Mouse (Mus musculus) kidney, postnatal 25 days (tissue): ENCODE results near the gene Ctnnb1.

Experiments
- DNase-seq, 2 experiments: peaks; one replicate each; pipeline ENCODE4 v3.0.0; 2021; ENCODE audit warnings: mixed read lengths in 2 of 2

The Ctnnb1 gene

GRCm38 (mm10) chr9:120930021-120930420 lies 1.0 kb downstream of the Ctnnb1 start:
- no peak for DNase-seq

- no peak for DNase-seq
Measured at GRCm38 (mm10) chr9:120930811-120931210, 1.8 kb downstream of the Ctnnb1 start.

DNA sequence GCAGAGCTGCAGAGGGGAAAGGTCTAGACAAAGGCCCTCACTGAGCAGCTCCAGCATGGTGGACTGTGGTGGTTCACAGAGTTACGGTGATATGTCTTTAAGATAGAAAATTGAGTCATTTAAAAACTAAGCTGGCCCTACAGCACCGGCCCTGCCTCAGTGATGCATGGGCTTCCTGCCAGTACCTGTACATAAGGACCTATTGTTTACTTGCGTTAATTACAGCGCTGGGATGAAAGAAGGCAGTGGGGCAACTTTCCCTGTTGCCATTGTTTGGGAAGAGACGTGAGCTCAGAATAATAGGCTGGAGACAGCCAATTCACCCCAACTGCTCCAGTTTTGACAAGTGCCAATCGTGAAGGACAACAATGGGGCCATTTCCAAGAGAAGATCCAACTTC lies 3.4 kb downstream of the Ctnnb1 start:
- DNase-seq = no peak

DNA sequence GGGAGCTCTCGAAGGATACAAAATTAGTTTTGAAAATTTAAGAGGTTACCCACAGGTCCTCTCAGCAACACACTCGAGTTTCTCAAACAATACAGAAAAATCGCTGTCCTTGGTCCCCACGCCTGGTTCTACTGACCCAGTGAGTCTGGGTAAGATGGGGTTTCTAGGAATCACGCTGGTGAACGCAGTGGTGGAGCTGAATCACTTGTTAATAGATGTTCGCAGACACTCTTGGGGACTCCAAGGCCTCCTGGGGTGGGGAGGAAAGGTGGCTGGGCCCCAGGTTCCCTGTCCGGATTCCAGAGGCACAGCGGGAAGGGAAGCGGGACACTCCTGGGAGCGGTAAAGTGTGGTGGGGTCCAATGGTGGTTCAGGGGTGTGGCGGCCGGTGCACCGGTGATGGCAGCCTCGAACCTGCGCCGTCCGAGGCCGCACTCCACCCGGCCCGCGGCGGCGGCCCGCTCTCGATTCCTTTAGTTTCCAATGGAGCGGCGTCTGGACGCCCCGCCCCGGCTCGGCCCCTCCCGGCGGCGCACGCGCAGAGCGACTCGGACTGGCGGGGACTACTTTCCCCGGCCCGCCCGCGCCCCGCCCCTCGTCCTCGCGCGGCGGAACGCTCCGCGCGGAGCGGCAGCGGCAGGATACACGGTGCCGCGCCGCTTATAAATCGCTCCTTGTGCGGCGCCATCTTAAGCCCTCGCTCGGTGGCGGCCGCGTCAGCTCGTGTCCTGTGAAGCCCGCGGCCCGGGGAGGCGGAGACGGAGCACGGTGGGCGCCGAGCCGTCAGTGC lies 4.0 kb downstream of the Ctnnb1 start:
- peak; percentile 95 to 98 for DNase-seq

- DNase-seq = no peak
Measured at GRCm38 (mm10) chr9:120933587-120933885, 4.5 kb downstream of the Ctnnb1 start.

DNA sequence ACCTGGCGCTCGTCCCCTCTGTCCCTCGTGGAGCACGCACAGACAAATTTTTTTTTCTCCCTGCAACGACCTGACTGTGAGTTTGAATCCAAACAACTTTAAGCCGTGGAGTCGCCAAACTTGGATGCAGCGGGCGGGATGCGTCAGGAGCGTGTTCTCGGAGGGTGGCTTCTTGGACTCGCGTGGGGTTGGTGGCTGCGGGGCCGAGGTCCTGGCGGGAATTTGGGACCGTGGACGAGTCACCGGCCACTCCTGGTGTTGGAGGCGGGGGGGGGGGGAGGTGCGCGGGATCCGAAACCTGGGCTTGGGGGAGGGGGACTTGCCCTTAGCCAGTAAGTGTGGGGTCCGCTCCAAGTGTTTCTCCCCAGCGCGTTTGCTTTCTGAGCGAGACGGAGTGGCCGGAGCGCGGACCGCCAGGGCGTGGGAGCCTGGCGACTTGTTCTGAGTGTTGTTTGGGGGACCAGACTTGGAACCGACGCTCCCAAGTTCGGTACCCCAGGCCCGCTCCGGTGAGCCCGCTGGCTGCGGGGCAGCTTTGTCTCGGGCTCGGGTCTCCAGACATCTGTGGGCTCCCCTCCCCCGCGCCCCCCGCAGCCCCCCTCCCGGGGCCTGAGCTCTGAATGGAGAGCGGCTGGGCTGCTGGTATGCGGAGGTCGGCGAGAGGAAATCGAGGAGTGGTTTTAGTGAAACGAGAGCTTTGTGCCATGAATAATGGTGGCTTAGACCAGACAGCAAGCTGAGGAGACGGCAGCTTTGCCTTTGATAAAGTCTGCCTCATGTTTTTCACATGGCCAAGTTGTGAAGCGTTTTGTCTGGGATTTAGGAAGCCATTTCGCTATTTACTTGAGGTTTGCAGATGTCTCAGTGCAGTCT lies 5.1 kb downstream of the Ctnnb1 start:
- DNase-seq = peak; percentile 45 to 60

DNA sequence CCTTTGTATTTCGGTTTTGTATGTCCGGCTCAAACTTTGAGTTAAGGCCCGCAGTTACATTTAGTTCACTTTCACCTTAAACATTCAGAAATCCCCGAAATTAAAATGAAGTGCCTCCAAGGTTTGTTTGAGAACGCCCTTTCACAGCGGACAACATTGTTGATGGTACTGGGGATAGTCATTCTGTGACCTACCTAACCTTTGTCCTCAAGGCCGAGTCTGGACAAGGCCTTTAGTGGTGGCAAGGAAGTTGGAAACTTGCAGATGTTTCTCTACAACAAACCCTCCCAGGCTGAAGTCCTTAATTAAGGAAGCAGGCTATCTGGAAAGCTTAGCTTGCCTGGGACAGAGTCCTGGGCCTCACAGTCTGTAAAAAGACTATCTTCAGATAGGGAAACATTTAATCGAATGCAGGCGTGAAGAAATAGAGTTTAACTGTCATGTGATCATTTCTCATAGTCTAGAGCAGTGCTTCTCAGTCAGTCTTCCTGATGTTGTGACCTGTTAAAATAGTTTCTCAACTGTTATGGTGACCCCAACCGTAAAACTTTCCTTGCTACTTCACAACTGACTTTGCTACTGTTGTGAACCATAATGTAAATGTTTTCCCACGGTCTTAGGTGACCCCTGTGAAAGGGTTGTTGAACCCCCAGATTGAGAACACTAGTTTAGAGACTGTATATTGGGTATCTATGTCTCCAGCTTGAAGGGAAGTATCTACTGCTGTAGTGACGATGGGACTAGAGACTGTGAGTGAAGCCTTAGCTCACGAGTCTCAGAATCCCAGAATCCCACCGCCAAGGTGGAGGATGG lies 6.0 kb downstream of the Ctnnb1 start:
- peak; percentile 38 to 53 for DNase-seq

GRCm38 (mm10) chr9:120935634-120935922 lies 6.6 kb downstream of the Ctnnb1 start:
- no peak for DNase-seq

GRCm38 (mm10) chr9:120936351-120936750 lies 7.3 kb downstream of the Ctnnb1 start:
- peak; percentile 69 to 85 for DNase-seq

GRCm38 (mm10) chr9:120940858-120941257 lies 11.8 kb downstream of the Ctnnb1 start:
- no peak for DNase-seq

DNA sequence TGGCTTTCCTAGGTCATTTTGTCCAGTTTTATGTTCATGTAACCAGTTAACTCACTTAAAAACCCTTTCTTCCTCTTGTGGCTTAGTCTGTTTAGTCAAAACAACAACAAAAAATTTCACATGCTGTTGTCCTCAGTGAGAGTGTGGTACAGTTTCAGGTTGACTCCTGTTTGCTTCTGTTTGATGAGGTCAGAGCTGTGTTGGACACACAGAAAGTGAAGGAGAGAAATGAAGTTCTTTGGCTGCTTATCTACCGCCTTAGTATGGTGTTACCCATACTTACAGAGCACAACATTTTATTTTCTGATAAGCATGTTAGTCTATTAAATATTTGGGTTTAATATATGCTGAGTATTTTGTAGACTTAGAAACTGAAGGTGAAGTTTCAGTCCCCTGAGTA lies 14.7 kb downstream of the Ctnnb1 start:
- DNase-seq = no peak

- no peak for DNase-seq
Measured at GRCm38 (mm10) chr9:120944211-120944610, 15.2 kb downstream of the Ctnnb1 start.

- no peak for DNase-seq
Measured at GRCm38 (mm10) chr9:120946131-120946530, 17.1 kb downstream of the Ctnnb1 start.

- DNase-seq = no peak
Measured at GRCm38 (mm10) chr9:120948832-120949231, 19.8 kb downstream of the Ctnnb1 start.

- DNase-seq = no peak
Measured at GRCm38 (mm10) chr9:120950761-120951160, 21.7 kb downstream of the Ctnnb1 start.

GRCm38 (mm10) chr9:120951947-120952346 lies 22.9 kb downstream of the Ctnnb1 start:
- no peak for DNase-seq

- DNase-seq = no peak
Measured at GRCm38 (mm10) chr9:120958051-120958450, 29.0 kb downstream of the Ctnnb1 start.

DNA sequence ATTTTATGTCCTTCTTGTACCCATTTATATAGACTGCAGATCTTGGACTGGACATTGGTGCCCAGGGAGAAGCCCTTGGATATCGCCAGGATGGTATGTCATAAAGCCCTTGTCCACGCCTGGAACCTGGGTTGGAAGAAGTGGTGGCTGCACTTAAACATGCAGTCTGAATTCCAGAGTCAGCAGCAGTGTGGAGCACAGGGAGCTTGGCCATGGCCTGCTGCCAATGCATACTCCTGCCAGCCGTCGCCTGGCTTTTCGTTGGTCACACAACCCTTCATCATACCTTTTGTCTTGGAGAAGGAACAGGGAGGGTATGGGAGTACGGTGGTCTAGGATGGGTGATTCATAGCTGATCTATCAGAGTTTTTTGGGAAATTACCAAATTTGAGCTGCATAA lies 29.5 kb downstream of the Ctnnb1 start:
- peak; percentile 47 to 51 for DNase-seq

- no peak for DNase-seq
Measured at GRCm38 (mm10) chr9:120959225-120959624, 30.2 kb downstream of the Ctnnb1 start.

- DNase-seq = no peak
Measured at GRCm38 (mm10) chr9:120960611-120961010, 31.6 kb downstream of the Ctnnb1 start.

- DNase-seq = no peak
Measured at GRCm38 (mm10) chr9:120961466-120961865, 32.5 kb downstream of the Ctnnb1 start.

DNA sequence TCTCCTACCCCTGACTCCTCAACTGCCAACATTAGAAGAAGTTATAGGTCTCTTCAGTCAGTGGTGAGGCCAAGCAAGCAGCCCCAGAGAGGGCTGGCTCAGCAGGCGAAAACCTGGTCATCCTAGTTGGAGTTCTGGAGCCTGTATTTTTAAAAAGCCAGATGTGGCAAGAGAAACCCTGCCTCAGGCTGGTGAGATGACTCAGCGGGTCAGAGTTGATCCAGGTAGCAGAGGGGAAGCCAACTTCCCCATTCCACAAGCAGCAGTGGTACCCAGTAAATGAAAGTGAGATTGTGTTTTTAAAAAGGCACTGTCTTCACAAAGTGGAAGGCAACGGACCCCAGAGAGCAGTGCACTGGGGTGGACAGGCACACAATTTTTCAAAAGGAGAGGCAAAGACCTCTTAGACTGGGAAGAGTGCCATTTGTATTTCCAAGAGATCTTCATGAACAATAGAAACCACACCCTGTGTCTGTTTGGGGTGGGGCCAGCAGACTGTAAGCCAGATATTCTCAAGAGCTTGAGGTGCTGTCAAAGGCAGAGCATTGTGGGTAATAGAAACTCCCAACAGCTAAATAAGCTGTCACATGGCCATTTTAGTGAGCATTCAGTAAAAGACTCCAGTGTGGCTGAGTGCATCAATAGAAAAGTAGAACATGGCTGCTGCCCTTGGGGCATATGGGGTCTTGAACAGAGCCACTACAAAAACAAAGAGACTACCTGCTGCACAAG lies 33.1 kb downstream of the Ctnnb1 start:
- peak; percentile 77 to 83 for DNase-seq

DNA sequence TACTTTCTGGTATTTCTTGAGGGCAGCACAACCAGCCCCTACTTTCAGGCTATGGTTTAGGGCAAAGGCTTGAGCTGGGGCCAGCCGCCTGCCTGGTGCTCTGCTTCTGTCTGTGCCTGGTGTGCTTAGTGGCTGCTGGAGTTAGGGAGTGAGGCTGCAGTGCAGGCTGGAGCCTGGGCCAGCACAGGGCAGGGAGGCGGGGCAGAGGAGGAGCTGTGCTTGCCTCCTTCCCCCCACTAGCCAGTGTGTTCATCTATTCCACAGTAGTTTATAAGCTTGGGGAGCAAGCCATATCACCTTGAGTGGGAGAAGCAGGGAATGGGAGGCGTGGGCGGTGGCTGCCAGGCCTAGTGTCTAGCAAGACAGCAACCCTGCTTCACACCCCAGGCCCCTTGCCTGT lies 34.1 kb downstream of the Ctnnb1 start:
- peak; percentile 48 to 68 for DNase-seq
